Mouse (Mus musculus) liver, embryonic 14.5 days (tissue): ENCODE measurements around the gene Gprc5b. TPM values are rescaled to one million over a fixed set of nuclear protein-coding genes. Genes with fewer than 3 reads are reported as not detected.

Source experiments
- ATAC-seq: fragments of 200-750 bp; cut with Nextera tagmentation; 2 replicates; pipeline ENCODE4 v1.8.0; 2017; ENCODE audit warnings: moderate number of reproducible peaks, mild to moderate bottlenecking, moderate library complexity; ENCODE audit not compliant: insufficient read depth
- DNase-seq, 3 experiments: peaks; one replicate each; pipeline ENCODE4 v3.0.0-alpha.2; 2012 to 2013; ENCODE audit warnings: low read depth in 3 of 3, low spot score in 3 of 3
- H3K27ac ChIP-seq: fragments of 300-500 bp; sonication (generic); 2 replicates; pipeline ENCODE4 v1.5.1; 2014; ENCODE audit warnings: moderate library complexity, mild to moderate bottlenecking, control low read depth, inconsistent platforms
- H3K27me3 ChIP-seq: fragments of 300-500 bp; sonication (generic); 2 replicates; pipeline ENCODE4 v1.6.1; 2014; ENCODE audit warnings: mild to moderate bottlenecking, low read length, moderate library complexity; ENCODE audit not compliant: control insufficient read depth, insufficient read depth
- H3K36me3 ChIP-seq: fragments of 300-500 bp; sonication (generic); replicated peaks from 2 replicates; pipeline ENCODE4 v1.6.1; 2014; ENCODE audit warnings: low read depth; ENCODE audit not compliant: control insufficient read depth, insufficient read depth
- H3K4me1 ChIP-seq, 2 experiments: fragments of 200-500 bp in 1 of 2; fragments of 300-500 bp in 1 of 2; sonication (generic) in 1 of 2; replicated peaks; 2 replicates each; pipeline ENCODE4 v1.6.1; 2012 to 2014; ENCODE audit warnings: antibody characterized with exemption in 1 of 2, inconsistent platforms in 1 of 2, low read length in 1 of 2; ENCODE audit not compliant: control insufficient read depth in 2 of 2, insufficient read depth in 2 of 2
- H3K4me2 ChIP-seq: fragments of 300-500 bp; sonication (generic); 2 replicates; pipeline ENCODE4 v1.6.1; 2014; ENCODE audit warnings: low read depth, mild to moderate bottlenecking, control low read depth, moderate library complexity
- H3K4me3 ChIP-seq, 2 experiments: fragments of 200-500 bp in 1 of 2; fragments of 300-500 bp in 1 of 2; sonication (generic) in 1 of 2; 2 replicates each; pipeline ENCODE4 v1.5.1; 2012 to 2014; ENCODE audit warnings: low read depth in 2 of 2, low read length in 2 of 2, mild to moderate bottlenecking in 2 of 2, control low read depth in 1 of 2, inconsistent platforms in 1 of 2, moderate library complexity in 1 of 2; ENCODE audit not compliant: insufficient read depth in 1 of 2
- H3K9ac ChIP-seq: fragments of 300-500 bp; sonication (generic); replicated peaks from 2 replicates; pipeline ENCODE4 v1.6.1; 2014; ENCODE audit warnings: mild to moderate bottlenecking, control low read depth, moderate library complexity
- H3K9me3 ChIP-seq: fragments of 300-500 bp; sonication (generic); 2 replicates; pipeline ENCODE4 v1.6.1; 2016; ENCODE audit warnings: low read length, mixed read lengths; ENCODE audit not compliant: control insufficient read depth
- CTCF ChIP-seq: IDR thresholded peaks from 2 replicates; pipeline ENCODE4 v1.5.1; 2016; ENCODE audit warnings: antibody characterized with exemption, low read depth, control low read depth
- EP300 ChIP-seq: IDR thresholded peaks from 2 replicates; pipeline ENCODE4 v1.6.1; 2016; ENCODE audit warnings: antibody characterized with exemption, low read depth
- WGBS: fragments of 180-500 bp; shearing (Covaris S2); extraction: QIAGEN DNeasy Blood & Tissue Kit; methylation state at CpG from one replicate; pipeline ENCODE4 v1.1.7; 2014; ENCODE audit not compliant: insufficient replicate concordance; 5-methylcytosine and 5-hydroxymethylcytosine counted together
- polyA plus RNA-seq, 2 experiments: library from polyadenylated mRNA; depleted of rRNA in 1 of 2; stranded (reverse) in 1 of 2; unstranded in 1 of 2; fragments of >200 nt; fragmentation: Nextera tagmentation in 1 of 2; extraction: Ambion mirVana in 1 of 2; gene quantifications; 2 replicates each; pipeline versions ENCODE4 v1.2.1 to v1.2.3; 2012 to 2014

The Gprc5b gene
- polyA plus RNA-seq, 2 experiments = 0.30 to 0.76 TPM

GRCm38 (mm10) chr7:118989275-118989856 is 5.6 kb downstream of the Gprc5b start:
- Histone ChIP-seq H3K4me1 (peaks cover 0 to 2% of the 10 kb centered on the region in 2 experiments; a peak in 2 of 4 replicates), H3K9me3 (no peaks in the 10 kb centered on the region), H3K27me3 (peaks cover 15% of the 10 kb centered on the region), H3K4me2 (no peak overlapping the region), H3K9ac (no peak overlapping the region), H3K27ac (no peak overlapping the region), H3K4me3 (no peak overlapping the region), H3K36me3 (no peaks in the 10 kb centered on the region)
- DNase-seq (no peak), ATAC-seq (no peak)
- 54% methylated on average over 5 of the region's 5 CpGs for WGBS
- TF ChIP-seq CTCF (no peak), EP300 (no peak)

- peaks cover 0 to 2% of the 10 kb centered on the region in 2 experiments; a peak in 2 of 4 replicates for H3K4me1 ChIP-seq
- no peak overlapping the region for H3K27ac ChIP-seq
- H3K9me3 ChIP-seq = no peaks in the 10 kb centered on the region
- H3K4me3 ChIP-seq = no peak overlapping the region
- H3K9ac ChIP-seq = no peak overlapping the region
- H3K27me3 ChIP-seq = no peaks in the 10 kb centered on the region
- ATAC-seq (no peak), DNase-seq (no peak)
- H3K36me3 ChIP-seq = no peaks in the 10 kb centered on the region
- 72% methylated on average over 4 of the region's 4 CpGs for WGBS
- no peak for TF ChIP-seq EP300
- TF ChIP-seq CTCF = no peak
- H3K4me2 ChIP-seq = no peak overlapping the region
These were observed 8.6 kb downstream of the Gprc5b start for GRCm38 (mm10) chr7:118986369-118986768.

GRCm38 (mm10) chr7:118985786-118986185 is 9.2 kb downstream of the Gprc5b start:
- no peak for ATAC-seq
- no peaks in the 10 kb centered on the region for H3K36me3 ChIP-seq
- H3K4me3 ChIP-seq = no peak overlapping the region
- no peak for DNase-seq
- no peak overlapping the region for H3K9ac ChIP-seq
- WGBS = 65% methylated on average over 4 of the region's 4 CpGs
- no peak overlapping the region for H3K4me2 ChIP-seq
- TF ChIP-seq CTCF (no peak), EP300 (no peak)
- H3K27me3 ChIP-seq = no peaks in the 10 kb centered on the region
- H3K4me1 ChIP-seq = peaks cover 0 to 2% of the 10 kb centered on the region in 2 experiments; a peak in 2 of 4 replicates
- no peaks in the 10 kb centered on the region for H3K9me3 ChIP-seq
- no peak overlapping the region for H3K27ac ChIP-seq

GRCm38 (mm10) chr7:118983961-118984360 is 11.1 kb downstream of the Gprc5b start:
- Histone ChIP-seq H3K4me3 (no peak overlapping the region), H3K36me3 (no peaks in the 10 kb centered on the region), H3K27ac (no peak overlapping the region), H3K27me3 (no peaks in the 10 kb centered on the region), H3K4me1 (no peaks in the 10 kb centered on the region; a peak in 2 of 4 replicates), H3K9me3 (no peaks in the 10 kb centered on the region), H3K4me2 (no peak overlapping the region), H3K9ac (no peak overlapping the region)
- no peak for DNase-seq
- no peak for ATAC-seq
- TF ChIP-seq CTCF = no peak
- TF ChIP-seq EP300 = no peak
- 66% methylated on average over 19 of the region's 19 CpGs for WGBS

- Histone ChIP-seq H3K4me1 (no peaks in the 10 kb centered on the region), H3K9ac (no peak overlapping the region), H3K4me3 (no peak overlapping the region), H3K27me3 (no peaks in the 10 kb centered on the region), H3K27ac (no peak overlapping the region), H3K36me3 (no peaks in the 10 kb centered on the region), H3K9me3 (no peaks in the 10 kb centered on the region), H3K4me2 (no peak overlapping the region)
- no peak for TF ChIP-seq EP300
- no peak for TF ChIP-seq CTCF
- ATAC-seq (no peak), DNase-seq (no peak)
- 50% methylated on average over 4 of the region's 4 CpGs for WGBS
These were observed 12.4 kb downstream of the Gprc5b start for GRCm38 (mm10) chr7:118982586-118982985.
